Mouse (Mus musculus): ENCODE results near the gene Ube2d3.

DNA sequence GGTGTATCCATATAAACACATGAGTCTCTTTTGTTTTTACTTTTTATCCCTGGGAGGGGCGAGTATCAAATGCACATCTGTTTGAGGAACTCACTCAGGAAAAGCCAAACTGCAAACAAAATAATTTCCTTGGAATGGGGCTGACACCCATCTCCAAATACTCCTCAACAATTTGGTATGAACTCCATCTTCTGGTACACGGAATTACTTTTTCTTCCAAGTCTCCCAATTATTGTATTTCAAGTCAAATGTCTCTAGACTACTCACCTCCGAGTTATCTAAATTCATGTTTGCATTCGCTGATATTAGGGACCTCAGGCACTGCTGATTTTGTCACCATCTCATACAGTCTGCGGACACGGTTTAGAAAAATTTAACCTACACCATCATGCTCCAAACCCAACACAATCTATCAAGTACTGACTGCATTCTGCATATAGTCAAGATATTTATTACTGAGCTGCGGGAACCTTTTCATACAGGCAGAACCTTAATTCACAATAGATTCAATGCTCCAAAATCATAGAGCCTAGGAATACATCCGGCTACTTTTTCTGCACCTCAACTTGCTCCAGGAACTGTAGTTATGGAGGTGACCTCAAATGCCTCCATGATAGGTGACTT lies 15.6 kb upstream of the Ube2d3 start:
- no peak for TF ChIP-seq CTCF (IDR thresholded peaks at IDR 0.05; ENCODE audit: low read depth)
- TF ChIP-seq EP300 (IDR thresholded peaks at IDR 0.05; ENCODE audit: low read depth), result no peak

Measured in liver, postnatal 0 days (tissue).